Mouse (Mus musculus) natural killer cell, adult 2 months (primary cell): ENCODE results near the gene Dnah7c.

ENCODE experiments used
- DNase-seq, 2 experiments: peaks; one replicate each; pipeline ENCODE4 v3.0.0; 2022; ENCODE audit warnings: low spot score in 2 of 2

The Dnah7c gene

DNA sequence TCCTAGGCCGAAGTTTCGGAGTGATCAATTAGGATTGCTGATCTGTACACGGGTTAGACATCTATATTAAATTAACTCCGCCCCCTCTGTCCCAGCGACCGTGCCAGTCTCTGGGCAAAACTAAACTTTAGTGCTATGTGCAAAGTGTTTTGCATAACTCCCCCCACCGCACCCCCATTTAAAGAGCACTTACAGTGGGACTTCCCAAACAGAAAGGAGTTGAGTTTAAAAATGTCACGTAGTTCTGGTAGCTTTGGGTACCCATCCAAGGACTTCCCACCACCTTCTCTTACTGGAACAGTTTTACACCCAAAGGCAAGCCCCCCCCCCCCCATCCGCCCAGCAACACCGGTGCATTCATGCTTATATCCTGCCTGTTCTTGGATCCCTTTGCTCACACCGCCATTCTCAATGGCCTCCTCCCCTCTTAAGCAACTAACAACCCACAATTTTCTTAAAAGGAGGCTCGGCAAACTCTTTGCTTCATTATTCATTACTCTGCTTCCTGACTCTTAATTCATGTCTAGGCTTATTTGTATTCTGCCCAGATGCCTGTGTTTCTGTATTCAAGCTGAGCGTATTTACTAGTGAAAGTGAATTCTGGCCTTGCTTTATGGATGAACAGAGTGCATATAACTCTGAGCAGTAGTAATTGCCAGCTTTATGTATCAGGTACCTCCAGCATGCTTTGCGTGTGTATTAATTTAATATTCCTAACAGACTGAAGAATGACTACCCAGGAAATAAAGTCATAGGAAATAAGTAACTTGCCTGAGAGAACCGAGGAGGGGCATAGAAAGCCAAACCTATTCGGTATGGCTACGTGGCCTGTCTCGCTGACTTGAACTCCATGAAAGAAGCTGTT is 428.9 kb downstream of the Dnah7c start:
- DNase-seq: peak in 1 of 2 experiments; percentile 89

DNA sequence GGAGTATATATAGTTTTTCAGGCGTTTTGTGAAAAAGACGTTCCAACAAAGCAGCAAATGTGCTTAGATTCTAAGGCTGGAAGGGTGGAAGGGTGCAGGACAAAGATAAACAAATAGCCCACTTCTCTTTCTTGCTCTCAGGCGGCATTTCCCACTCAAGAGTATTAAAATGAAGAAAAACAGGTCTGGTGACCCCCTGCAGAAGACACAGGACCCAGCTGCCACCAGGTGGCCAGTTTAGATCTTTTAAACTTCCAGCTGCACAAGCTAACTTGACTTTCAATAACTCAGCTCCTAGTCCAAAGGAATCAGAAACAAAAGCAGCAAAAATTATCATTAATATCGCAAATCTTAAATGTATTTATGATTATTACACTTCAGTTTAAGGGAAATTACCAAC is 431.1 kb downstream of the Dnah7c start:
- no peak for DNase-seq
